Mouse (Mus musculus) kidney, postnatal 14 days (tissue): ENCODE data around the gene Sufu.

Experiments used
- DNase-seq: peaks from one replicate; pipeline ENCODE4 v3.0.0; 2022; ENCODE audit warnings: mixed read lengths

The Sufu gene

DNA sequence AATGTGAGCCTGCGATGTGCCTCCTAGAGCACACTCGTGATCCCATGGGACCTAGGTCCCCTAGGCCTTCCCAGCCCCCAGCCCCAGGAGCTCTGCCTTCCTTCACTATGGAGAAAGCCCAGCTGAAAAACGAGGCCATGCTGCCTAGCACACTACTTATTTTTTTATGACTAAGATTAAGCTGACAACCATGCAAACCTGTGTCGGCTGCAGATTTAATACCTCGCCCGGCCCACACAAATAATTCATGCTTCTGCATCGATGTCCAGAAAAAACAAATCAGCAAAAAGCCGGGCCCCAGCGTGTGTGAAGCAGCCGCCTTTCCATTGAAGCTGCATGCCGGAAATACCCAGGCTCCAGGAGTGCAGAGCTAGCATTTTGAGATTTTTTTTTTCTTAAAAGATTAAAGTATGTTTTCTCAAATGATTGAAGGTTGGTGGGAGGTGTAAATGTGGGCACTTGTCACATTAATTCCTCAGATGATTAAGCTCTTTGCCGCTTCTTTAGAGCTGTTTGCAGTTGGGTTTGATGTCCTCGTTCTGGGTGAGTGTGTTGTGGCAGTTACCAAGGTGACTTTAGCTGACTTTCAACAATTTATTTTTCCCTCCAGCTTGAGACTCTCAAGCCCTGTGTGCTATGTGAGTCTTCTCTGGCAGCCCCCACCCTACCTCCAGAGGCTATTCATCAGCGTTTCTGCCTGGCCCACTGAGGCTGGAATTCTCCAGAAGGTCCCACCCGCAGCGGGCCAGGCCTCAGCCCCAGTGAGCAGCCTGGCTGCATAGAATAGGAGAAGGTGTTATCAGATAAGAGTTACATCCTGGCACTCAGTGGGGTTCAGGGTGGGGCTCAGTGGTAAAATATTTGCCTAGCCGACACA is 73.9 kb downstream of the Sufu start:
- DNase-seq: peak; percentile 58

DNA sequence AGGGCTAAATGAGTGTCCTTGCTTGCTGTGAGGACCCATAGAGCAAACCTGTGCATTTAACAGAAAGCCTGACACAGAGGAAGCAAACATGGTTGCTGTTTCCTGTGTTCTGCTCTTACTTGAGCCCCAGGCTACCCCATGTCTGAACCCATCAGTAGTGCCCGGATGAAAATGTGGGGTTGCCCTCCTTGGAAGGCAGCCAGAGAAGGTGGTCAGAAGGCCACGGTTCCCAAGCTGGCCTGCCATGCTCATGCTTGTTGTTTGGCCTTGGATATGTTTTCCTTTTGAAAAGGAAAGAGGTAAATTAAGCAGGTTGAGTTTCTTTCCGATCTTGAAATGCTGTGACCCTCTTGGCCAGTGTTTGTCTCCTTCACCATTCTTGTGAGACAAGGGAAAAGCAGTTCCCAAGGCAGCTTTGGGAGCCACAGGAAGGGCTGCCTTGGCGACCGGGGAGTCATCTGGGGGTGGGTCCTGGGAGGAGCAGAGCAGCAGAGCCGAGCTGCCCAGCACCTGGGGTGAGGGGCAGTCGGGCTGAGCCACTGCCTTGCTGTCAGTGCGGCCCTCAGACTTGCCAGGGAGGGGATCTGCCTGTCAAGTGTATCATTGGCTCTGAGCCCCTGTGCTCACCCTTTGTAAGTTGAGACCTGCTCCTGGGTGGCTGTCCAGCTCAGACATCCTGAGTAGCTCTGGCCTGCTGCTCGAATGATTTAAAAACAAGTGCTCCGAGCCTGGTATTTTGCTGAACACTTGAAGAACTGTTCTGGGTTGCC is 74.8 kb downstream of the Sufu start:
- peak; percentile 47 for DNase-seq

DNA sequence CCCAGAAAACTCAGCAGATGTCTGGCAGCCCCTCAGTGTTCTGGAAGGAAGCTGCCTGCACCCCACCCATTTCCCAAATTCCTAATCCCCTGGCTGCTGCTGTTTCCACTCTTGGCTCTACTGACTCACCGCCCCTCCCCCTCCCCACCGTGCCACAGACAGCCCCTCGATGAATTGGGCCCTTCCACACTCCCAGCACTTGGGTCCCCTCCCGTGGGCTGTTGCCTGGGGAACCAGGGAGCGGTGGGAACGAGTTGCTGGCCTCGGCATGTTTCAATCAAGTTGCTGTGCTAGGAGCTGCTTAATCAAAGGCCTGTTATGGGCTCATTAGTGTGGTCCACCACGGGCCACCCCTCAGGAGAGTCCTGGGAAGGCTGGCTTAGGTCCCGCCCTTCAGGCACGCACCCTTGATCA is 80.7 kb downstream of the Sufu start:
- DNase-seq: peak; percentile 58

DNA sequence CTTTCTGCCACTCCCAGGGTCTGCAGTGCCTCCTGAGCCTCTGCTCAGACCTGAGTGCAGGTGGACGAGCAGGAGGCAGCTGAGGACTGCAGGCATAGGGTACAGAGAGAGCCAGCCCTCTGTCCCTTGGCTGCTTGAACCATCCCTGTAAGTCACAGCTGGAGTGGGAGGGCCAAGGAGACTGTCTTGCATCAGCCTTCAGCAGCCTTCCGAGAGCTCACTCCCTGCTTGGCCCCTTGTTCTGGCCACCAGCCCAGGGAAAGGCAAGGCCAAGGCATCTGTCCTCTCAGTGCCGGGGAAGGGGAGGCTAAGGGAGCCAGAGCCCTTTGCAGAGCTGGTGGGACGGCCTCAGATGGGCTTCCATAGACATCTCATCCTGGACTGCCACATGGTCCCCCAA is 81.5 kb downstream of the Sufu start:
- DNase-seq: no peak

DNA sequence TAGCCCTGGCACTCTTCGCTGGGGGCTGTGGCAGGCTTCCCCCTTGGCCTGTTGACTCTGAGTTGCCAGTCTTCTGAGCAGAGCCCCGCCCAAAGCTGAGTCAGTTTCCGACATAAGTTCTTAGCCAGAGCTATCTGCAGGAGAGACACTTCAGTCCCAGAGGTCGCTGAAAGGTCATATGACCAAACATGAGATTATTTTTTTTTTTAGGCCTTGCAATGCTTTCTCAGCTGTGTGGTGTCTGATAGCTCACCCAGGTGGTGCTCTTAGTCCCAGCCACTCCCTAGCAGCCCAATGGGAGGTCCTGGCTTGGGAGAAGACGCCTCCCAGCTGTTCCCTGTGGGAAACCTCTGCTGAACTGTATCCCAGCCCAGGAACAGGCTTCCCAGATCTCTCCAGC is 82.1 kb downstream of the Sufu start:
- peak; percentile 76 for DNase-seq

DNA sequence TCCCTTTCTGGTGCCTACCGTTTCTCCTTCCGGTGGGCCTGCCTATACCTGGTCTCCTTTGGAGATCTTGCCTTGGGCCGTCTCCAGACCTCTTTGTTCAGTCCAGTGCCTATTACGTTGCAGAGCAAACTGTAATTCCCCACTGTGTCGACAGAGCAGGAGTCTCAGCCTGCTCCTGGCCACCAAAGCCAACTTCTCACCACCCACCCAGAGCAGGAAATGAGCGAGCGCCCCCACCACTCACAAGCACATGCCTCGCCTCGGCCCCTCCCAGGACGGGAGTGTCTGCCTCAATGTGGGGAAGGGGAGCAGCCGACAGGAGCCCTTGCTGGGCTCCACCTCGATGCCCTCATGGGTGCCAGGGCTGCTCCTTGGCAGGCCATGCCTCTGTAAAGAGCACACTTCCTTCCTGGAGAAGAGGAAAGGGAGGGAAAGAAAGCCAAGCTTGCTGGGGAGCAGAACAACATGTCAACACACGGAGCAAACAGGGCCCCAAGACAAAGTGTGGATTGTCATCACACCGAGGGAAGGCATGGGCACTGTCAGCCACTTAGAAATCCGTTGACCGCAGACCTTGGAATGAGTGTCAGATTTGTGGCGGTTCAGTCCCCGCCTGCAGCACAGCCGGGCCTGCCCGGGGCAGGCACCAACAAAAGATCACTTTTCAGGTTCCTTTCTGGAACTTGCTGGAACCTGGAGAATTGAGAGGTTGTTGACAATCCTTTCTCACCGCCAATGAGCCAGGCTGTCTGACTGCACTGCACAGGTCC is 82.8 kb downstream of the Sufu start:
- DNase-seq: peak; percentile 44

DNA sequence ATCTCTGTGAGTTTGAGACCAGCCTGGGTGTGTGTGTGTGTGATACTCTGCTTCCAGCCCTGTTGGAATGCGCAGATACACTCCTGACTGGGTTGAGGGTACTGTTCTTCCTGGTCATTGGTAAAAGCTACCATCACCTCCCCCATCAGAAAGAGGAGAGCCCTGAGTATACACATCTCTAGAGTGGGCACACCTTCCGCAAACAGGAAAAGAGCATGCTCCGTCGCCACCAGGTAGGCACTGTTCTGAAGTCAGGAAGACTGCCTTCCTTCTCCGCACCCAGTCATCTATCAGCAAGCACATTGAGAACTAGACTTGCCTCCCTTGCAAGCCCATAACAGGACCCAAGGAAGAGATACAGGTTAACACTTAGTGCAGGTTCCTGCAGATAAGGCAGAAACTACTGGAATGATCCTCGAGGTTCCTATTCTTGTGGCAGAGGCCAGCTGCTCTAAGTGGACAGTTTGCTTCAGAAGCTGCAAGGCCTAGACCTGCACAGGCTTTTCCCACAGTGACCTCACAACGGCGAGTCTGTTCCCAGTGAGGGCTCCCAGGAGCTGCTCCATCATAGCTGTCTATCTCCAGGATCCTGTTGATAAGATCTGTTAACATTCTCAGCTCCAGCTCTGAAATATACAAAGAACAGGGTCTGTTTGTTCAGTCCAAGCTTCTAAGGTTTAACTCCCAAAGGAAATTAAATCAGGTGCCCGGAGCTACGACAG is 84.1 kb downstream of the Sufu start:
- no peak for DNase-seq

DNA sequence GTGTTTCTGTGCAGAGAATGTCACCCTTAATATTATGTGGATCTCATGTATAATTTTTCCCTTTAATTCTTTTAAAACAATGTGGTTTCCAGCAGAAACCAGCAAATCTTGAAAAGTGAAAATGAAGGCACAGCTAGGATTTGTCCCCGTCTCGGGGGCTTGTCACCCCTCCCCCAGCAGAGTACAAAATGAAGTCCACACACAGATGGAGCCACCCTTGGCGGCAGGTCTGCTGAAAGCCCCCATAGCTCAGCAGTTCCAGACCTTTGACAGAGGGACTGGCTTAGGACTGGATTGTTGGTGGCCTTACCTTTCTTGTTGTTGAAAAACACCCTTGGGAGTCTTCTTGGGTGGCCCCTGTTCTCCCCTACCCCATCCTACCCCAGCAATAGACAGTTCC is 84.7 kb downstream of the Sufu start:
- DNase-seq: no peak

DNA sequence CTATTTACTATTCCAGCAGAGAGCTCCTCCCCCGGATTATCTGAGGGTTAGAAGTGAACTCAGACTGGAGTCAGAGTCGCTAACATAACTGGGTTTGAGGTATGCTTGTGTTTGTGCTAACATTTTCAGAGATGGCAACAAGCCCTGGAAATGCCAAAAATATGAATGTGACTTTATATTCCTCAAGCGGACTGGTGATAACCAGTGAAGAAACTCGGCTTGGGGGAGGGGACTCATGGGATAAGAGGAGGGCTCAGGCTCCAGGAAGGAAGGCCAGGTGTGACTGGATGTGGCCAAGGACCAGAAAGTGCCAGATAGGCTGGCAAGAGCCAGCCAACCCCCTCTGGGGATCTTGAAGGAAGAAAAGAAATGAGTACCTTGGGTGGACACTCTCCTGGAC is 85.1 kb downstream of the Sufu start:
- no peak for DNase-seq

DNA sequence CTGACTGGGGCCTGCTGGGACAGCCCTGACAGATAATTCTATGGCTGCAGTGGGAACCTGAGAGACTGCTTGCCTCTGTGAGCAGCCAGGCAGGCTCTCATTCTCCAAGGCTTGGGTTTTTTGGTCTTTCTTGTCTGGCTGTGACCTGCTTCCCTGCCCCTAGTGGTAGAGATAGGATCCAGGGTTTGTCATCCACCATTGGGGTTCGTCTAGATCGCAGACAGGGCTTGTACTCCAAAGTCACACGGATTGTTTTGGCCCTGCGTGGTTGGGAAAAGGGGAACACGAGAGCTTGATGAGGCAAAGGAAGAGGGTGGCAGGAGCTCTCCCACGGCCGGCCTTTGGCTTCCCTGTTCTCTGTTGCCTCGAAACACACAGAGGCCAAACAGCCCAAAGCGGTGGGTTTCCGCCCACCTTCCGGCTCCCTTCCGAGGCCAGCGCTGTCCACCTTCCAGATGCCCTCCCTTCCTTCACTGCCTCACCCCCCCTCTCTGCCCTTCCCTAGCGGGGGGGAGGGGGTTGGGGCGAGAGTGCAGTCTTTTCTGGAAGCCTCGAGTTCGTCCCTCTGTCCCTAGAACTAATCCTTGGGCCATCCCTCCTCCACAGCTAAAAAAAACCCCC is 86.3 kb downstream of the Sufu start:
- DNase-seq: no peak

DNA sequence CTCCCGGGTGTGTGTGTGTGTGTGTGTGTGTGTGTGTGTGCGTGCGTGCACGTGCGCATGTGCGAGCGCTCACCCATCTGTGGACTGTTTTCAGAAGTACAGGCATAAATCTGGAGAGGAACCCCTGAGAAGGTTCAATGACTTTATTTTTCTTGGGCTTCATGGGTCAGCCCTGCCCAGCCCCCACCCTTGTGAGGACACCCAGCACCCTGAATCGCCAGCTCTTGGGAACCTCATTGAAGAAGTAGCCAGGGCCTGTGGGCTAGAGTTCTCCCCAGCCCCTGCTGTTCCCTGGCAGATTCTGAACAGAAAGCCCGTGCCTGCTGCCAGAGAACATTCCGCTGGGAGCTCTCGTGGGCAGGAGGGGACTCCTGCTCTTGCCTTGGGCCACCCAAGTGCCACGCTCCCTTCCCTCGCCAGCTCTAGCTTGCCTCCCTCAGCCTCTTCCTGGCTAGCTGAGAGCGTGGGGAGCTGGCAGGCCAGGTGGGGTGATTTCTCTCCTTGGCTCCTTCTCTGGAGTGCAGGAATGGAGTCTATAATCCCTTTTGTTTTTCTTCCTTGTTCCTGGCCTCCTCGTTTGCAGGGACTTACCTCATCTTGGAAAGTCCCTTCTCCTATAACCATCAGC is 87.1 kb downstream of the Sufu start:
- DNase-seq: peak; percentile 69

DNA sequence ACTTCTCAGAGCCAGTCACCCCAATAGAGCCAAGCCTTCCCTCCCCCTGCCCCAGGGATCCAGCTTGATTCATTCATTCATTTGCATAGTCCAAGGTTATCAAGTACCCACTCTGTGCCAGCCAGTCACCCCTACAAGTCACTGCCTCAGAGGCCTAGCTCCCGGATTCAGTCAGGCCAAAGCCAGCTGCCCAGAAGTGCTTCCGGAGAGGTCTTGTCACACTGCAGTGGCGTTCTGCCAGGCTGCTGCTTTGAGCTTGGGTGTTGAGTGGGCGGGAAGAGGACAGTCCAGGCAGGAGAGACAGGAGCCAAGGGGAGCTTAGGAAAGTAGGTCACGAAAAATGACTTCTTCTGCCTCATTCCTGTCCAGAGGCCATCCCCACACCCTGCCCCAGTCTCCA is 87.8 kb downstream of the Sufu start:
- peak; percentile 89 for DNase-seq

DNA sequence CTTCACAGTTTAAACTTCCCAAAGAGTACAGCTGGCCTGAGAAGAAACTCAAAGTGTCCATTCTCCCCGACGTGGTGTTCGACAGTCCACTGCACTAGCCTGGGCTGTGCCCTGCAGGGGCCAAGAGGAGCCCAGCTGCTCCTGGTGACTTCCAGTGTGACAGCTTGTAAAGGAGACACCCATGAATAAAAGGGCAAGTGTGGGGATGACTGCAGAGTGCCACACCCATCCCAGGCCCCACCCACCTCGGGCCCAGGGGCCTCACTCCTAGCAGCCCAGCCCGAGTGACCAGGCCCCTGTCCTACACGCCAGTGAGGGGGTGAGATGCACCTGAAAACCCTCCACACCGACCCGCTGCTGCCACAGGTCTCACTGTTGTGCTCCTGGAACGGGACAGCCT is 89.2 kb downstream of the Sufu start:
- DNase-seq: no peak

DNA sequence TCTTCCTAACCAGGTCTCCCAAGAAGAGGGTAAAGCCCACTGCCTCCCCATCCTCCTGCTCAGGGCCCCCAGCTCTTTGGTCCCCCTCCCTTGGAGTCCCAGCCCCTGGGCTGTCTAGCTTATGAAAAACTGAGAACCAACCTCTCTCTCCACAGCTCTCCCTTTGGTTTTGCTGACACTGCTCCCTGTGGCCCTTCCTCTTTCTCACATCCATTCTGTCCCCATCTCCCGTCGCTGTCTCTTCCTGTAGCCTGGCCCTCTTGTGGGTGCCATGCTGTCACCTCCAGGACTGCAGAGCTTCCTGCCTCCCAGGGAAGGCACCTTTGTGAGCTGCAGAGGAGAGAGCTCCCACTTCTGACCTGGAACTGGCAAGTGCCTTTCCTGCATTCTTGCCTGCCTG is 90.0 kb downstream of the Sufu start:
- DNase-seq: no peak

DNA sequence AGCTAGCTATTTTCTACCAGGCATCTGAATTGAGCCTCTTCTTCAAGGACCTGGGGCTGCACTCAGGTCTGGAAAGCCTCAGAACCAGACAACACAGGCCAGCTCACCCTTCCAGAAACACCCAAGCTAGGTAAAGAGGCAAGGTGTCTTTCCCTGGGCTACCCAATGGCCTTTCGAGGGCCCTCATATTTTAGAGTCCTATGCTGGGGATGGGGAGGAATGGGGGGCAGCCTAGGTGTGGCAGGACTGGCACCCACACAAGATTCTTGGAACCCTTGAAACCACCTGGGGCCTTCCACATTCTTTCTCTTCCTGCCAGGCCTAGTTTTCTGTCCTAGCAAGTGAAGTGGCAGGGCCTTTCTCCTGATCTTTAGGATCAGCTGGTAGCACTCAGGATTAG is 92.8 kb downstream of the Sufu start:
- no peak for DNase-seq

DNA sequence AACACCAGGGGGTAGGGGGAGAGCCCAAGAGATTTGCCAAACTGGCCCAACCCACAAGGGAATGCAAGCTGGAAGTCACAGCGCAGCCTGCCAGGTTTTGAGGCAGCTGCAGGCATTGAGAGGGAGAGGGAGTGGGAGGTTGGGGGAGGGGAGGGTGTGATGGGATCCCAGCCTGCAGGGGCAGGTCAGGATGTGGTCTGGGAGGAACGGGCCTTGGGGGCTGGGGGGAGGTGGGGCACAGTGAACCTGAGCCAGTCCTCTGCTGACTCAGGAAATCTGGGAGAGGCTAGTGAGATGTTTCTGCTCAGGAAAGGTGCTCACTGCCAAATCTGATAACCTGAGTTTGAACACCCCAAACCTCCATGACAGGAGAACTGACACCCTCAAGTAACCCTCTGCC is 93.9 kb downstream of the Sufu start:
- DNase-seq: no peak

DNA sequence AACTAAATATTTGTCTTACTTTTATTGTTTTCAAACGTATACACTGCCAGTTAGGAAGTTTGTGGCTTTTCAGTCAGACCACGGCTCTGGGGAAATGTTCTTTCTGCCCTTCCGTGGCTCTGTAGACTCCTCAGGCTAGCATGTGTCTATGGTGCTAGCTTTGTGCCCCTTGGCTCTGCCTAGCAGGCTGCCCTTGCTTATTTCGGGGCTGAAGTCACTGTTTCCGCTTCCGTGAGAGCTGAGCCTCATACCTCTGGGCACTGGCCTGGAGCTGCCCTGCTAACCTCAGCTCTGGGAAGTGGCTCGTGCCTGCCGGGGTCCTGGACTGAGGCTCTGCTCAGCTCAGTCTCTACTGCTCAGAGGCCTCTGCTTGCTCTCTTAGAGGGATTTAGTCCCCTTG is 98.4 kb downstream of the Sufu start:
- DNase-seq: no peak

DNA sequence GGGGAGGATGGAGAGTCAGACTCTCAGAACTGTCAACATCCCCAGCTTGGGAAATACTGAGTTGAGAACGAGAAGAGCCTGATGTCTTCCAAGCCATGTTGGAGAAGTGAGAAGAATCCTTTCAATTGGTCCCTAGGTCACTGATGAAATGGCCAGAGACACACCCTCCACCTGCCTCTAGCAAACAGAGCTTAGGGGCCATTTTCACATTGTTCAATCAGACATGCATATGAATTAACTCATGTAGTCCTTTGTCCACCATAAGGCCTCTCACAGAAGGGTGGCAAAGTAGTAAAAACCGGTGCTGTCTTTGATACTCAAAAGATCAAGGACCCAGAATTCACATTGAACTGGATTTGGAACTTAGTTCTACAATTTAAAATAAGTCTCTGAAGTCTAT is 100.5 kb downstream of the Sufu start:
- no peak for DNase-seq

DNA sequence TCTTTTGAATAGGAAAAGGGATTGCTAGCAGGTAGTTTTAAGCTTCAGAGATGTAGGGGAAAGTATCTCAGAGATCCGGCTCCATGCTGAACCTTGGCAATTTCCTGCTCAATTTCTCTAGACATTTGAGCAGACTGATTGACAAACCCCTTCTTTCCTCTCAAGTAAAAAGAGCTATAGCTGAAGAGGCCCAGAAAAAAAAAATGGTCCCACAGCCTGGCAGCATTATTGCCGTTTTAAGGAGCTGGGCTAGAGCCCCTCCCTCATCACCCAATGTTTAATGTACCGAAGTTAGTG is 102.8 kb downstream of the Sufu start:
- no peak for DNase-seq

DNA sequence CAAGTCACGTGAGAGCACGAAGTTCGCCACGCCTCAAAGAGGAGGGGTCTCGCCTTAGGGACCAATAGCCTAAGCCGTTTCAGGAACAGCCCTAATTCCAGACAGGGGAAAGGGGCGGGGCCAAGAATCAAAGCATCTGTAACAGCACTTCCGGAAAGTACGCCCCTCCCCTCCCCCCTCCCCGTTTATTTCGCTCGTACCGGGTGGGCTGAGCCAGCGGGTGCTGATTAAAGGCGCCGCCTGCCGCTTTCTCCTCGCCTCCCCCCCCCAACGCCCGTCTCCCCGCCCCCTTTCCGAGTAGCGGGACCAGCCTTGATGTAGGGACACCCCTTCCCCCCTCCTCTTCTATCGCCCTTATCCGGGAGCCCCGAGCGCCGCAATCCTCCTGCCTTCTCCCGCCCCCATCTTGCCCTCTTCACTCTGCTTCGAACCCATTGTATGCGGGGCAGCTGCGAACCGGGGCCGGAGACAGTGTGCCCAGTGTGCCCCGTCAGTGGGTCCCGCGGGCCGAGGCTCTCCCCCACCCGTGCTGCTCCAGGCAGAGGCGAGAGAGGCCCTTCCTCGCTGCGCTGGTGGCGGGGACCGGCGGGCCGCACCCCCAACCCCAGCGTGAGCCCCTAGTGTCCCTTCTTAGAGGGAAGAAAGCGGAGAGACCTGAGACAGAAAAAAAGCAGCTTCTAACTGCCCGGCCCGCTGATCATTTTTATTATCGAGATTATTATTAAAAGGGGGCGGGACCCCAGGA is 103.3 kb downstream of the Sufu start:
- DNase-seq: peak; percentile 99

DNA sequence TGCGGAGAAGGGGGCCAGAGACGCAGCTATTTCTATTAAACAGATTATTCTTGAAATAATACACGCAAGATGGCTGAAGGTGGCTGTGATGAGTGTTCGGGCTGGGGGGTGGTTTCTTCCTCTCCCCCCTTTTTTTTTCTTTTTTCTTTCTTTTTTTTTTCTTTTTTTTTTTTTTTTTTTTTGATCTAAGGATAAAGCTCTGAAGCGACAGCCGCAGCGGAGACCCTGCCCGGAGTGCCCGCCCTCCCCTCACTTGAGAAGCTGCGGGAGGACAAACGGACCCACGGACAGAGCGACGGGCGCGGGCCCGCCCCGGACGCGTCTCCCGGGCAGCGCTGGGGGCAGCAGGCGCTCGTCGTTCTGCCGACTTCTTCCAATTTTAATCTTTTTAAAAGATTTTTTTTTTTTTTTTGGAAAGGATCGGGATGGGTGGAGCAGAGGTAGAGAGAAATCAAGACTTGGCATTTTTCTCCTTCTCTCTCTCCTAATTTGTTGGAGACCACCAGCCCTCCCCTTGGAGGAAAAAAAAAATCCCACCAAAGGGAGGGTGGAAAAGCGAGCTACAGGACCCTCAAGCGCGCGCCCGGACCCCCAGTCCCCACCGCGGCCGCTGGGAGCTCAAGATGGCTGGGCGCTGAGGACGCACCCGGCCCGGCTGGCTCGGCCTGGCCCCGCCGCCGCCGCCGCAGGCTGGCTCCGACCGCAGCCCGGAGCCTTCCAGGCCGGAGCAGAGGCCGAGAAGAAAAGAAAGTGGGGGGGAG is 104.1 kb downstream of the Sufu start:
- no peak for DNase-seq
